Mouse (Mus musculus): ENCODE data around the gene Cltc. TPM values are rescaled to one million over a fixed set of nuclear protein-coding genes. Genes with fewer than 3 reads are reported as not detected.

Cltc gene
- total and polyA plus RNA-seq, 2 experiments from 2014 or later, result 122 to 383 TPM

DNA sequence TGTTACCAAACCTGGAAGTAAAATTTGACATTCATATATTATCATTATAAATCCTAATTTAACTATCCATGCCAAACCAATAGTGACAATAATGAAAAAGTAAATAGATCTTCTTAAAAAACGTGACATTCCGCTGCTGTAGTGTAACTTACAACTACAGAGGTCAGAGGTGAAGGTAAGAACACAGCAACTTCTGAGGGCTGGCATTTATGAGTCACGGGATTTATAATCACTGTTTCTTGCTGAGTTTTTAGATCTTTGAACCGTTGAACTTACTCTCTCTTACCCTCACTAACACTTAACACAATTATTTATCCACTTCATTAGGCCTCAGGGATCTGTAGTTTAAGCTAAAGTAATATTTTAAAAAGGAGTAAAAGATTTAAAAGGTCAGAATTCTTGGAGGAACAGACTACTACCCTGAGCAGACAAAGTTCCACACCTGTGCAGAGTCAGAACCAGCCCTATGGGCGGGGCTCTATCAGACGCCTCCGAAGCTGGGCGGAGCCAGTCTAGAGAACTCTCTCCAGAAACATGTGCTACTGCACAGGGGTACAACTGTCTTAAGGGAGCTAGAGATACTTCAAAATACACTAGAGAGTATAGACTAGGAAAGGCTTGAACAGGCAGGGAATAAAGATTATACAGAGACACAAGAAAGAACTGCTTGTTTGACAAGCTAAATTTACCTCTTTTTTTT, 19.9 kb downstream of the Cltc start:
- ATAC-seq, result no peak
- Histone ChIP-seq H3K4me3 (ENCODE audit: low read depth, low read length) (no peak overlapping the region), H3K4me1 (ENCODE audit: insufficient read depth) (no peaks in the 10 kb centered on the region), H3K9me3 (ENCODE audit: low read length) (no peaks in the 10 kb centered on the region), H3K36me3 (ENCODE audit: insufficient read depth) (no peaks in the 10 kb centered on the region), H3K27me3 (ENCODE audit: insufficient read depth, low read length) (no peaks in the 10 kb centered on the region), H3K4me2 (ENCODE audit: low read depth) (no peak overlapping the region), H3K9ac (no peak overlapping the region), H3K27ac (ENCODE audit: low read depth, low read length) (no peak overlapping the region)
- no peak for DNase-seq
- no peak for TF ChIP-seq CTCF (IDR thresholded peaks at IDR 0.05; ENCODE audit: low read depth)
- 89% methylated on average over 8 of the region's 8 CpGs for WGBS

DNA sequence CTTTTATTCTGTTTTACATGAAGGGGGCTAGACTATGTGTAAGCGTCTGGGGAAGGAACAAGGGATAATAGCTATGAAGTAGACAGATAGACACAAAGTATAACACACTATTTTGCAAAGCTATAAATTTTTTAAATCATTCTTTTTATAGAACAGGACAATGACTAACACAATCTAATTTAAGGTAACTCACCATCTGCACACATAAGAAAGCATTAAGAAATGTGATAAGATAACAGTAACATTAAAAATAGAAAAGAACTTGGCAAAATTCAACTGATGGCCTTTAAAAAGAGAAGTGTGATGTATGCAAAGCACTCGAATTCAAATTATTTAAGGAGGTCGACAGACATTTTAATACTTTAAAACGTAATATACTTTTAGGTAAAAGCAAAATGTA, 22.4 kb downstream of the Cltc start:
- Histone ChIP-seq H3K4me3 (ENCODE audit: low read depth, low read length) (no peak overlapping the region), H3K9me3 (ENCODE audit: low read length) (no peaks in the 10 kb centered on the region), H3K27me3 (ENCODE audit: insufficient read depth, low read length) (no peaks in the 10 kb centered on the region), H3K27ac (ENCODE audit: low read depth, low read length) (no peak overlapping the region), H3K9ac (no peak overlapping the region), H3K4me2 (ENCODE audit: low read depth) (no peak overlapping the region), H3K4me1 (ENCODE audit: insufficient read depth) (no peaks in the 10 kb centered on the region), H3K36me3 (ENCODE audit: insufficient read depth) (peaks cover 11% of the 10 kb centered on the region)
- WGBS, result 88% methylated on average over 4 of the region's 4 CpGs
- no peak for TF ChIP-seq CTCF (IDR thresholded peaks at IDR 0.05; ENCODE audit: low read depth)
- no peak for DNase-seq
- ATAC-seq, result no peak

DNA sequence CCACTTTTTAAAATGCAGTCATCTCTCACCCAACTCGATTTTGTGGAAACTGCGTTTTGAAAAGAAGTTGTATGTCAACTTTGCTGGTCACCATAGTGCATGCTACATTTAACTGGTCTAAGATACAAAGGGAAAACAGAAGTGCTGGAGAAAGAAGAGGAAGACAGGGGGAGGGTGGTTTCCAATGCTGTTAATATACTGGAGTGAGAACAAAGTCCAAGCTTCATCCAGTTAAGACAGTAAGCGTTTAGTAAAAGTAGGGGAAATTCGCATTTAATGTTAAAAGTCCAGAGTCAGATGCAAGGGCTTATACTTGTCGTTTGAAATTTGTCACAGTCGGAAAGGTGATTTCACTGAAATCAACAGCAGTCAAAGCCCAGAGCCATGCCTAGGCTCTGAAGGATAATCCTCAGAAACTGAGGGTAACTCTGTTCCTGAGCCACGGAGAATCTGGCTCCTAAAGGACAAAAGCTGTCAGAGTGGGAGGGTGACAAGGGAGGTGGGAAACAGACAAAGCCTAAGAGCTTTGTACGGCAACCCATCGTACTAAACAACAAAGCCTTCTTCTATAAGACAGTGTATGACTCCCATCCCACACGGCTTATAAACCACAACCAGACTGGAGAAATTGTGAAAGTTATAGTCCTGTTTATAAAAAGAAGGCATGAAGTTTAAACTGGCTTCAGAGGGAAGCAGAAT, 23.0 kb downstream of the Cltc start:
- no peak overlapping the region for H3K4me2 ChIP-seq (ENCODE audit: low read depth)
- no peak overlapping the region for H3K4me3 ChIP-seq (ENCODE audit: low read depth, low read length)
- 70% methylated on average over 10 of the region's 10 CpGs for WGBS
- no peaks in the 10 kb centered on the region for H3K9me3 ChIP-seq (ENCODE audit: low read length)
- no peaks in the 10 kb centered on the region for H3K4me1 ChIP-seq (ENCODE audit: insufficient read depth)
- no peaks in the 10 kb centered on the region for H3K27me3 ChIP-seq (ENCODE audit: insufficient read depth, low read length)
- no peak for ATAC-seq
- no peak overlapping the region for H3K9ac ChIP-seq
- DNase-seq, result no peak
- H3K36me3 ChIP-seq (ENCODE audit: insufficient read depth), result peaks cover 14% of the 10 kb centered on the region
- TF ChIP-seq CTCF (IDR thresholded peaks at IDR 0.05; ENCODE audit: low read depth), result no peak
- no peak overlapping the region for H3K27ac ChIP-seq (ENCODE audit: low read depth, low read length)

DNA sequence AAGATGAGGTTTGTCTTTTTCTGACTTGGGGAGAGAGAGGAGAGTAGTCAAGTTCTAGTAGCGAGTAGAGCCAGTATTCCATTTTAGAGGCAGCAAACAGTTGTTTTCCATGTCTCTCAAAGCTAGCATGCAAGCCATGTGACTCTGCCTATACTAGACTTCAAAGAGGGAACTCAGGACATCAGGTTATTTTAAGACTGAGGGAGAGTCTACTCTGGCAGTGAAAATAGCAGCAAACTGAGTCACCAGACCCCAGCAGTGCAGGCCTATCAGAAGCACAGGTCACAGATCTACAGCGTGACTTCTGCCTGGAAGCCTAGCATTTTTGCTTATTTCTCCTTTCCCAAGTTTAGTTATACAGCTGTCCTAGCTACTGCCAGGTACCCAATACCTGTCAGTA, 25.9 kb downstream of the Cltc start:
- Histone ChIP-seq H3K4me1 (ENCODE audit: insufficient read depth) (no peaks in the 10 kb centered on the region), H3K4me3 (ENCODE audit: low read depth, low read length) (no peak overlapping the region), H3K9me3 (ENCODE audit: low read length) (no peaks in the 10 kb centered on the region), H3K9ac (no peak overlapping the region), H3K36me3 (ENCODE audit: insufficient read depth) (peaks cover 33% of the 10 kb centered on the region), H3K27me3 (ENCODE audit: insufficient read depth, low read length) (no peaks in the 10 kb centered on the region), H3K27ac (ENCODE audit: low read depth, low read length) (no peak overlapping the region), H3K4me2 (ENCODE audit: low read depth) (no peak overlapping the region)
- TF ChIP-seq CTCF (IDR thresholded peaks at IDR 0.05; ENCODE audit: low read depth), result no peak
- ATAC-seq, result no peak
- 87% methylated on average over 2 of the region's 2 CpGs for WGBS
- DNase-seq, result no peak

DNA sequence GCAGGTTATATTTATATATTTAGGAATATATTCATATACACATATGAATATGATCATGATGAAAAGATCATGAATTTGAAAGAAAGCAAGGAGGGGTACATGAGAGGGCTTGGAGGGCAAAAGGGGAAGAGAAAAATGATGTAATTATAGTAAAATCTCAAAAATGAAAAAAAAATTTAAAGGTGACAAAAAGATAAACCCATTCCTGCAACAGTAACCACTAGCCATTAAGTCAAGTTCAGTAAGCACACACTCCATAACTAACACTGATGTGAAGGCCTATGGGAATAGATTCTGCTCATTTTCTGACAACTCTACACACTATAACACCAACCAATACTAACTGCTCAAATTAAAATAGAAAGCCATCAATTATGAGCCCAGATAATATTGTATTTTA, 31.8 kb downstream of the Cltc start:
- Histone ChIP-seq H3K36me3 (ENCODE audit: insufficient read depth) (peaks cover 58% of the 10 kb centered on the region), H3K4me2 (ENCODE audit: low read depth) (no peak overlapping the region)

DNA sequence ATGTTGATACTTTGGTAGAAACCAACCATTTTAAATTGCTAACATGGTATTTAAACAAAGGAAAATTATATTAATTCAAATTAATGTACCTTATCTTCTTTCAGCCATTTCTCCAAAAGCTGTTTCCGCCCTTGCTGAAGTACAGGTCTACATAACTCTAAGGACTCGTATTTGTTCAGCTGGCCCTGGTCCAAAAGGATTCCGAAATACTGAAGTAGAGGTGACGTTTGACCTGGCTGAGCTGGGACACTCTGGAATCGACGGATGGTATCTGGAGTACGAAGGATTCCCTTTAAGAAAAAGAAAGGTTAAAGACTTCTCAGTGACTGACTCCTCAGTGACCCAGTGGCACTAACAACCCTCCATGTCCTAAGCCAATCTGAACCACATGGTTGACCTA, 32.4 kb downstream of the Cltc start:
- Histone ChIP-seq H3K4me1 (ENCODE audit: insufficient read depth) (no peaks in the 10 kb centered on the region), H3K27ac (ENCODE audit: low read depth, low read length) (no peak overlapping the region), H3K4me3 (ENCODE audit: low read depth, low read length) (no peak overlapping the region), H3K4me2 (ENCODE audit: low read depth) (no peak overlapping the region), H3K36me3 (ENCODE audit: insufficient read depth) (peaks cover 61% of the 10 kb centered on the region), H3K9me3 (ENCODE audit: low read length) (no peaks in the 10 kb centered on the region), H3K27me3 (ENCODE audit: insufficient read depth, low read length) (no peaks in the 10 kb centered on the region), H3K9ac (no peak overlapping the region)
- 91% methylated on average over 7 of the region's 7 CpGs for WGBS
- ATAC-seq (no peak), DNase-seq (no peak)
- TF ChIP-seq CTCF (IDR thresholded peaks at IDR 0.05; ENCODE audit: low read depth), result no peak

More for the DNA sequence above, 31.8 kb downstream of the Cltc start:
- no peak for ATAC-seq
- Histone ChIP-seq H3K27me3 (ENCODE audit: insufficient read depth, low read length) (no peaks in the 10 kb centered on the region), H3K27ac (ENCODE audit: low read depth, low read length) (no peak overlapping the region), H3K9ac (no peak overlapping the region), H3K4me1 (ENCODE audit: insufficient read depth) (no peaks in the 10 kb centered on the region), H3K9me3 (ENCODE audit: low read length) (no peaks in the 10 kb centered on the region), H3K4me3 (ENCODE audit: low read depth, low read length) (no peak overlapping the region)
- DNase-seq, result no peak
- no peak for TF ChIP-seq CTCF (IDR thresholded peaks at IDR 0.05; ENCODE audit: low read depth)

DNA sequence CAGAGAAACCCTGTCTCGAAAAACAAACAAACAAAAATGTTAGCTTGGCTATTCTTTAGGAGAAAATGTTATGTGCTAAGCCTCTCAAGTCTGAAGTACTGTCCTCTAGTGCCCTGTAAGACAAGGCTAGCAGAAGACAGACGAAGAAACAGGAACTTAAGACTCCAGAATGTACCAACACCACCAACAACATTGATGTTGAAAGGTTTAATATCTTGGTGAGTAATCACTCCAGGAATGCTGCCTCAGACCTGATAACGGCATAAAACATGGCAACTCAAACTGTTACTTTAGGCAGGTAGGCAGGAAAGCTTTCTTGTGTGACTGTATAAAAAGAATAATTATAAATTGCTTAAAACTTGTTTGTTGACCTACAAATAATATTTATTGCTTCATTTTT, 33.4 kb downstream of the Cltc start:
- Histone ChIP-seq H3K4me3 (ENCODE audit: low read depth, low read length) (no peak overlapping the region), H3K9ac (no peak overlapping the region), H3K4me1 (ENCODE audit: insufficient read depth) (no peaks in the 10 kb centered on the region), H3K9me3 (ENCODE audit: low read length) (no peaks in the 10 kb centered on the region), H3K36me3 (ENCODE audit: insufficient read depth) (peaks cover 64% of the 10 kb centered on the region), H3K27me3 (ENCODE audit: insufficient read depth, low read length) (no peaks in the 10 kb centered on the region), H3K4me2 (ENCODE audit: low read depth) (no peak overlapping the region), H3K27ac (ENCODE audit: low read depth, low read length) (no peak overlapping the region)
- no peak for DNase-seq
- no peak for ATAC-seq
- TF ChIP-seq CTCF (IDR thresholded peaks at IDR 0.05; ENCODE audit: low read depth), result no peak
- WGBS, result 93% methylated on average over 3 of the region's 3 CpGs

Measured in forebrain, postnatal 0 days (tissue).